Mouse (Mus musculus) heart, postnatal 36 days (tissue): ENCODE measurements around the gene Vmac. TPM values are rescaled to one million over a fixed set of nuclear protein-coding genes. Genes with fewer than 3 reads are reported as not detected.

Source experiments
- total RNA-seq, 2 experiments: library from RNA; stranded (reverse); gene quantifications; 2 replicates each; pipeline ENCODE4 v1.2.3; 2021

Gene Vmac
- total RNA-seq, 2 experiments from 2014 or later = 3.1 to 4.9 TPM

Other genes with a start within 250 kb of the Vmac start
- 10 to 100 TPM; 45.8 to 47.7 TPM for gene Ptprs, start 241.5 kb downstream of the Vmac start, total RNA-seq
- gene Znrf4, start 205.6 kb downstream of the Vmac start, total RNA-seq = not detected
- under 1 TPM in 1 of 2 experiments, not detected in 1; 0.22 TPM for gene Gm20219, start 163.6 kb downstream of the Vmac start, total RNA-seq
- gene Safb2, start 133.4 kb downstream of the Vmac start, total RNA-seq = 10 to 100 TPM; 41.4 to 48.5 TPM
- gene Safb, start 133.2 kb downstream of the Vmac start, total RNA-seq = 10 to 100 TPM; 55.1 to 65.8 TPM
- 100 to 1,000 TPM; 342 to 346 TPM for gene 2410015M20Rik, start 108.3 kb downstream of the Vmac start, total RNA-seq
- gene Rpl36, start 104.6 kb downstream of the Vmac start, total RNA-seq = 100 to 1,000 TPM; 724 to 728 TPM
- 100 to 1,000 TPM; 118 to 124 TPM for gene Lonp1, start 91.1 kb downstream of the Vmac start, total RNA-seq
- not detected for gene Catsperd, start 89.9 kb downstream of the Vmac start, total RNA-seq
- 10 to 100 TPM; 34.9 to 38.0 TPM for gene Ranbp3, start 44.7 kb downstream of the Vmac start, total RNA-seq
- 100 to 1,000 TPM; 847 to 875 TPM for gene Ndufa11, start 255 bp downstream of the Vmac start, total RNA-seq
- gene Nrtn, start 39.5 kb upstream of the Vmac start, total RNA-seq = 10 to 100 TPM; 27.5 to 29.4 TPM
- gene Dus3l, start 46.7 kb upstream of the Vmac start, total RNA-seq = 10 to 100 TPM; 18.8 to 20.3 TPM
- gene Prr22, start 52.2 kb upstream of the Vmac start, total RNA-seq = under 1 TPM in 1 of 2 experiments, not detected in 1; 0.58 TPM
- 1 to 10 TPM; 2.9 to 5.5 TPM for gene Rfx2, start 113.0 kb upstream of the Vmac start, total RNA-seq
- not detected for gene Acsbg2, start 156.4 kb upstream of the Vmac start, total RNA-seq
- not detected for gene 1700061G19Rik, start 157.5 kb upstream of the Vmac start, total RNA-seq
- gene Mllt1, start 217.4 kb upstream of the Vmac start, total RNA-seq = 10 to 100 TPM; 23.9 to 25.9 TPM